Mouse (Mus musculus) ES-E14 (cell line): ENCODE measurements around the gene Thegl.

Experiments used
- CHD2 ChIP-seq: IDR thresholded peaks from 2 replicates; pipeline ENCODE4 v1.6.1; 2014; ENCODE audit warnings: mild to moderate bottlenecking, low read depth, low read length, inconsistent platforms
- HCFC1 ChIP-seq: IDR thresholded peaks from 2 replicates; pipeline ENCODE4 v1.6.1; 2012; ENCODE audit warnings: low read length, inconsistent platforms, borderline replicate concordance; ENCODE audit not compliant: insufficient read depth
- MAFK ChIP-seq: IDR thresholded peaks from 2 replicates; pipeline ENCODE4 v1.6.1; 2014; ENCODE audit warnings: mild to moderate bottlenecking, low read depth, low read length, inconsistent platforms; ENCODE audit not compliant: insufficient read depth
- ZC3H11A ChIP-seq: IDR thresholded peaks from 2 replicates; pipeline ENCODE4 v1.6.1; 2012; ENCODE audit warnings: low read depth, mild to moderate bottlenecking, inconsistent platforms, low read length, borderline replicate concordance

DNA sequence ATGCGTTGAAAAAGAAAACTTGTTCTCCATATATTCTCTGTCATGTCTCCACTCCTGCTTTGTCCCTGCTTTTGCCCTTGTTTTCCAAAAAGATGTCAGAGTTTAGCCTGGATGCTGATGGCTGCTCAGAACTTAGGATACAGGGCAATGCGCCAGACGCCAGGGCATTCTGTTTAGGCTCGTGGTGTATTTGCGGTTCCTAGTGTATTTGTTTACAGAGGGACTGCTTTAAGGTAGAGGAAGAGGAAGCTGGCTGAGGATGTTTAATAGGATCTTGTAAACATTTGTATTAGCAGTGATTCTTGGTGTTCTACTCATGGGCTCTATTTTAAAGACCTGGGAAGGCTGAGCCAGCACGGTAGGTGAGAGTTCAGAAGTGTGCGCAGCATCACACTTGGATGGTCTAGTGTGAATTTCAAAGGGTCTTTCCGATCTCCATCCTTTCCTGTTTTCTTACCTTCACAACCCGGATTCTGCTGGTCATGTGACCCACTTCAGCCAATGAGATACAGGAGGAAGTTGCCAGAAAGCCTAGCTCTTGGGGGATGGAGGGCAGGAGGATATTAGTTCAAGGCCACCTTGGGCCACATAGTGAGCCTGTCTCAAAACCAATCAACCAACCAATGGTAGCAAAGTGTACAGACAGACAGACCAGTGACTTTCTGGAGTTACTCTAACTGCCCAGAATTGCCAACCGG is 70.1 kb downstream of the Thegl start:
- TF ChIP-seq MAFK (no peak), HCFC1 (no peak), ZC3H11A (no peak), CHD2 (no peak)
